Mouse (Mus musculus): ENCODE measurements around the gene Dhdh.
"Not testable (repeated sequence)": the region's sequence is repeated elsewhere in the genome, so short reads cannot be mapped to it uniquely, and the experiment has no call there.

Gene Dhdh

DNA sequence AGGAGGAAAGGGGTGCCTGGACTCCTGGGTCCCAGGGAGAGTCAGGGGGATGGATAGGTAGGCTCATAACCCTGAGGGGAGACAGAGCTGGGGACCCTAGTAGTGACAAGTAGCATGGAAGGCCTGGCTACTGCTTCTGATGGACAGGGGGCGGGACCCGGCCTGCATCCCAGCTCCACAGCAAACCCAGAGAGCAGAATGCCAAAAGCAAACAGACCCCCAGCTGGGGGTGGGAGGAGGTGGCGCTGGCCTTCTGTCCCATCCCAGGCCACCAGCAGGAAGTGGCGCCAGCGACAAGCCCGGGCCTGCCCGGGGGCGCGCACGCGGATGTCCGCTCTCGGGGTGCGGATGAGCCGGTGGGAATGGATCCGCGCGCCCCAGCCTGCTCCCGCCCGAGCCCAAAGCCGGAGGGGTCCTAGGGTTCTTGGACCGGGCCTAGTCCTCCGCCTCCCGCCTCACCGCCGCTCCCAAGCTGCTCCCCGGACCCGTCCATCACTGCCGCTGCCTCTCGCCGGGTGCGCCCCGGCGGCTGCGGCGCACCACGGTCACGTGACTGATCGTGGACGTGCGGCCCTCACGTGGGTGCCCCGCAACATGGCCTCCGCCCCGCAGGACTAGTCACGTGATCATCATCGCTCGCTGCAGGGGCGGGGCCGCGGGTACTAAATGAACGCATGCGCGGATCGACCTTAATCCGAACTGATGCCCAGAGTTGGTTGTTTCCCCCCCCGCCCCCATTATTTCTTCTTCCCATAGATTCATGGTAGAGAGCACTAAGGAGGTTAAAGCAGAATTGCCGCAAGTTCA is 22.1 kb downstream of the Dhdh start, which contains the start of gene Bax:
Gene Bax (minus strand): TSS at position 616 of the 807 bp plus-strand sequence.
- peaks cover 46% of the 10 kb centered on the region for H3K36me3 ChIP-seq (ENCODE audit: insufficient read depth, low read length)
- H3K27me3 ChIP-seq (ENCODE audit: insufficient read depth, low read length): no peaks in the 10 kb centered on the region
- no peaks in the 10 kb centered on the region for H3K9me3 ChIP-seq (ENCODE audit: low read length)
- TF ChIP-seq POU5F1 (IDR thresholded peaks at IDR 0.05; ENCODE audit: borderline replicate concordance, low read length): no peak
- H3K4me1 ChIP-seq (replicated peaks; ENCODE audit: low read depth, low read length): peaks cover 60% of the 10 kb centered on the region
- H3K4me3 ChIP-seq (replicated peaks; ENCODE audit: low read length): peak within 1 kb of the TSS; percentile 99

DNA sequence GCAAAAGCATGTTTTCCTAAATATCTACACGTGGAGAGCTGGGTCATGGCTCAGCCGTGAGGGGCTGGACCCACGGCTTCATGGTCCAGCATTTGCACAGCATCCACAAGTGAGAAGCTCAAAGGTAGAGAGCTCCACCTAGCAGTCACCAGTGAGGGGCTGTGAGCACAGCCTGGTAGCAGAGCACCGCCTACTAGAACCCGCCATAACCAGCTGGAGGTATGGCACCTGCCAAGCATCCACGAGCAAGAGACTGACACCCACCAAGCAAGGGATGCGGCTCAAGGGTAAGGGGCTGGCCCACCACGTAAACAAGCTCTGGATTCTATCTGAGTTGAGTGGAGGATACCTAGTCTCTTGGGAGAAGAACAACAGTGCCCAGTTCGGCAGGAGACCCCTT is 23.1 kb downstream of the Dhdh start:
- no peak for TF ChIP-seq POU5F1 (IDR thresholded peaks at IDR 0.05; ENCODE audit: borderline replicate concordance, low read length)
- TF ChIP-seq NANOG (IDR thresholded peaks at IDR 0.05; ENCODE audit: borderline replicate concordance, low read length): no peak
- no peak for TF ChIP-seq CTCF (conservative IDR thresholded peaks at IDR 0.05; ENCODE audit: low read length)
- H3K27me3 ChIP-seq (ENCODE audit: insufficient read depth, low read length): no peaks in the 10 kb centered on the region
- peaks cover 60% of the 10 kb centered on the region for H3K4me1 ChIP-seq (replicated peaks; ENCODE audit: low read depth, low read length)
- peaks cover 49% of the 10 kb centered on the region for H3K36me3 ChIP-seq (ENCODE audit: insufficient read depth, low read length)
- H3K4me3 ChIP-seq (replicated peaks; ENCODE audit: low read length): peak overlapping the region; percentile 99
- no peaks in the 10 kb centered on the region for H3K9me3 ChIP-seq (ENCODE audit: low read length)

- peak overlapping the region; percentile 99 for H3K4me3 ChIP-seq (replicated peaks; ENCODE audit: low read length)
- peaks cover 53% of the 10 kb centered on the region for H3K36me3 ChIP-seq (ENCODE audit: insufficient read depth, low read length)
- TF ChIP-seq NANOG (IDR thresholded peaks at IDR 0.05; ENCODE audit: borderline replicate concordance, low read length) (no peak), POU5F1 (IDR thresholded peaks at IDR 0.05; ENCODE audit: borderline replicate concordance, low read length) (no peak), CTCF (conservative IDR thresholded peaks at IDR 0.05; ENCODE audit: low read length) (no peak)
- H3K9me3 ChIP-seq (ENCODE audit: low read length): no peaks in the 10 kb centered on the region
- no peaks in the 10 kb centered on the region for H3K27me3 ChIP-seq (ENCODE audit: insufficient read depth, low read length)
- peaks cover 64% of the 10 kb centered on the region for H3K4me1 ChIP-seq (replicated peaks; ENCODE audit: low read depth, low read length)
These were observed 23.5 kb downstream of the Dhdh start for GRCm38 (mm10) chr7:45465112-45465511.

DNA sequence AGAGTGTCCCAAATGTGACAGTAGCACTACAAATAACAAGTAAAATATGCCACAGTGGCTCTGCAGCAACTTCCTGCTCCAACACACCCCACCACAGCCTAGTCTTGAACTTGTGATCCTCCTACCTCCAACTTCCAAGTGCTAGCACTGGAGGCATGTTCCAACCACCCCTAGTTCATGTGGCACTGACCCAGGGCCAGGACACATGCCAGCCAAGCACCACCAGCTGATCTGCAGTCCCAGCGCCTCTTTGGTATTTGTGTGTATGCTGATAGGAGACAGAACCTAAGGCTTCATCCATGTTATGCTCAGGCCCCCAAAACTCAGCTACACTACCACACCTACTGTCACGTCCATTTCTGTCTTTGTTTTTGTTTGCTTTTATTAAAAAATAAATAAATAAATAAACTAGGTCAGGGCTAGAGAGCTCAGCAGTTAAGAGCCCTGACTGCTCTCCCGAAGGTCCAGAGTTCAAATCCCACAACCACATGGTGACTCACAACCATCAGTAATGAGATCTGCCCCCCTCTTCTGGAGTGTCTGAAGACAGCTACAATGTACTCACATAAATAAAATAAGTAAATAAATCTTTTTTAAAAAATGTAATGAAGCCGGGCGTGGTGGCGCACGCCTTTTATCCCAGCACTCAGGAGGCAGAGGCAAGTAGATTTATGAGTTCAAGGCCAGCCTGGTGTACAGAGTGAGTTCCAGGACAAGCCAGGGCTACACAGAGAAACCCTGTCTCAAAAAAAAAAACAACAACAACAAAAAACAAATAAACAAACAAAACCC is 24.4 kb downstream of the Dhdh start:
- Histone ChIP-seq H3K36me3 (ENCODE audit: insufficient read depth, low read length) (peaks cover 56% of the 10 kb centered on the region), H3K9me3 (ENCODE audit: low read length) (no peaks in the 10 kb centered on the region), H3K4me1 (replicated peaks; ENCODE audit: low read depth, low read length) (peaks cover 65% of the 10 kb centered on the region), H3K4me3 (replicated peaks; ENCODE audit: low read length) (peak overlapping the region; percentile 99), H3K27me3 (ENCODE audit: insufficient read depth, low read length) (no peaks in the 10 kb centered on the region)
- TF ChIP-seq NANOG (IDR thresholded peaks at IDR 0.05; ENCODE audit: borderline replicate concordance, low read length) (no peak), POU5F1 (IDR thresholded peaks at IDR 0.05; ENCODE audit: borderline replicate concordance, low read length) (no peak), CTCF (conservative IDR thresholded peaks at IDR 0.05; ENCODE audit: low read length) (no peak)

DNA sequence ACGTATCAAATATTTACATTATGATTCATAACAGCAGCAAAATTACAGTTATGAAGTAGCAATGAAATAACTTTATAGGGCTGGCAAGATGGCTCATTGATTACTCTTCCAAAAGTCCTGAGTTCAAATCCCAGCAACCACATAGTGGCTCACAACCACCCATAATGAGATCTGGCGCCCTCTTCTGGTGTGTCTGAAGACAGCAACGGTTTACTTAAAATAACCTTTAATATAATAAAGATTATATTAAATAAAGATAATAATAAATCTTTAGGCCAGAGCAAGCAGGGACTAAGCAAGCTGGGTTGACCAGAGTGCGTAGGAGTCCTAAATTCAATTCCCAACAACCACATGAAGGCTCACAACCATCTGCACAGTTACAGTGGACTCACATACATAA is 25.7 kb downstream of the Dhdh start:
- TF ChIP-seq CTCF (conservative IDR thresholded peaks at IDR 0.05; ENCODE audit: low read length): peak; percentile 47; the same call in 1 of the 2 replicates
- H3K36me3 ChIP-seq (ENCODE audit: insufficient read depth, low read length): peaks cover 68% of the 10 kb centered on the region
- peak overlapping the region; percentile 99 for H3K4me3 ChIP-seq (replicated peaks; ENCODE audit: low read length)
- H3K9me3 ChIP-seq (ENCODE audit: low read length); H3K27me3 ChIP-seq (ENCODE audit: insufficient read depth, low read length): not testable (repeated sequence)
- peaks cover 62% of the 10 kb centered on the region for H3K4me1 ChIP-seq (replicated peaks; ENCODE audit: low read depth, low read length)

GRCm38 (mm10) chr7:45462325-45462724 is 26.3 kb downstream of the Dhdh start:
- Histone ChIP-seq H3K4me3 (replicated peaks; ENCODE audit: low read length) (peak overlapping the region; percentile 75), H3K36me3 (ENCODE audit: insufficient read depth, low read length) (peaks cover 74% of the 10 kb centered on the region), H3K27me3 (ENCODE audit: insufficient read depth, low read length) (no peaks in the 10 kb centered on the region), H3K4me1 (replicated peaks; ENCODE audit: low read depth, low read length) (peaks cover 58% of the 10 kb centered on the region), H3K9me3 (ENCODE audit: low read length) (no peaks in the 10 kb centered on the region)
- TF ChIP-seq CTCF (conservative IDR thresholded peaks at IDR 0.05; ENCODE audit: low read length) (no peak), POU5F1 (IDR thresholded peaks at IDR 0.05; ENCODE audit: borderline replicate concordance, low read length) (no peak), NANOG (IDR thresholded peaks at IDR 0.05; ENCODE audit: borderline replicate concordance, low read length) (no peak)

DNA sequence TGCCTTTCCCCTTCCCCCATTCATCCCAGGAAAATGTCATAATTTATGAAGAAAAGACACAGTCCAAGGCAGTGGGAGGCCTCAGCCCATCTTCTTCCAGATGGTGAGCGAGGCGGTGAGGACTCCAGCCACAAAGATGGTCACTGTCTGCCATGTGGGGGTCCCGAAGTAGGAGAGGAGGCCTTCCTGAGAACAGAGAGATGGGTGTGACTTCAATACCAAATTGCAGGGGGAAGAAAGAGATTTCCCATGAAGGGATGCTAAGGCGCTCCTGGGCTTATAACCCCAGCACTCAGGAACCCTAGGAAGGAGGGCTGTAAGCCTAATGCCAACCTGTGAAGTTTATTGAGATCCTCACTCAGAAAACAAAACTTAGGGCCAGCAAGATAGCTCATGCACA is 26.8 kb downstream of the Dhdh start:
- Histone ChIP-seq H3K4me3 (replicated peaks; ENCODE audit: low read length) (peak overlapping the region; percentile 75), H3K36me3 (ENCODE audit: insufficient read depth, low read length) (peaks cover 79% of the 10 kb centered on the region), H3K9me3 (ENCODE audit: low read length) (no peaks in the 10 kb centered on the region), H3K27me3 (ENCODE audit: insufficient read depth, low read length) (no peaks in the 10 kb centered on the region), H3K4me1 (replicated peaks; ENCODE audit: low read depth, low read length) (peaks cover 58% of the 10 kb centered on the region)
- TF ChIP-seq POU5F1 (IDR thresholded peaks at IDR 0.05; ENCODE audit: borderline replicate concordance, low read length) (no peak), NANOG (IDR thresholded peaks at IDR 0.05; ENCODE audit: borderline replicate concordance, low read length) (no peak), CTCF (conservative IDR thresholded peaks at IDR 0.05; ENCODE audit: low read length) (no peak)

DNA sequence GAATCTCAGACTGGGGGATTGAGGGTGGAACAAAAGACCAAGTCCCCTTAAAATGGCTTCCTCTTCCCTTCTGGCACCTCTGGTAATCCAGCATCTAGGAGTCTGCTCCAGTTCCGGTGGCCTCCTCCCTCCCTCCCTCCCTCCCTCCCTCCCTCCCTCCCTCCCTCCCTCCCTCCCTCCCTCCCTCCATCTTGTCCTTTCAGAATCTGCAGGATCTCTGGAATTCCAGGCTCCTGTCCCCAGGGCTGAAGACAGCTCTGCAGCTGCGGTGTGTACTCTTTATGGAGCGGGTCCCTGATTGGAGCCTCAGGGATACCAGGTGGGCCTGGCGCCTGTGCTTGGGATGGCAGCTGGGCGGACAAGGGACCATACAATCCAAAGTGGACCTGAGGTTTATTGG is 27.3 kb downstream of the Dhdh start:
- peaks cover 82% of the 10 kb centered on the region for H3K36me3 ChIP-seq (ENCODE audit: insufficient read depth, low read length)
- peak overlapping the region; percentile 76 for H3K4me3 ChIP-seq (replicated peaks; ENCODE audit: low read length)
- TF ChIP-seq CTCF (conservative IDR thresholded peaks at IDR 0.05; ENCODE audit: low read length): no peak
- no peak for TF ChIP-seq NANOG (IDR thresholded peaks at IDR 0.05; ENCODE audit: borderline replicate concordance, low read length)
- no peak for TF ChIP-seq POU5F1 (IDR thresholded peaks at IDR 0.05; ENCODE audit: borderline replicate concordance, low read length)
- H3K27me3 ChIP-seq (ENCODE audit: insufficient read depth, low read length): no peaks in the 10 kb centered on the region
- peaks cover 62% of the 10 kb centered on the region for H3K4me1 ChIP-seq (replicated peaks; ENCODE audit: low read depth, low read length)
- no peaks in the 10 kb centered on the region for H3K9me3 ChIP-seq (ENCODE audit: low read length)

All from E14TG2a.4 (cell line).